Mouse (Mus musculus) hindbrain, embryonic 11.5 days (tissue): ENCODE results near the gene Mrgpra6. TPM values are rescaled to one million over a fixed set of nuclear protein-coding genes. Genes with fewer than 3 reads are reported as not detected.

ENCODE experiments used
- polyA plus RNA-seq: library from polyadenylated mRNA; unstranded; fragments of >200 nt; fragmentation: Nextera tagmentation; extraction: Ambion mirVana; gene quantifications from 2 replicates; pipeline ENCODE4 v1.2.1, GENCODE M21; 2014

Mrgpra6 gene
- polyA plus RNA-seq, 1 experiment from 2014 or later, result not detected

Other genes with a start within 250 kb of the Mrgpra6 start
- 11.3 and 13.1 TPM in 2 replicates for gene Uevld, start 246.4 kb downstream of the Mrgpra6 start, polyA plus RNA-seq
- gene Gm9999, start 221.3 kb downstream of the Mrgpra6 start, polyA plus RNA-seq, result not detected in 2 replicates
- gene Spty2d1, start 196.5 kb downstream of the Mrgpra6 start, polyA plus RNA-seq, result 12.0 and 12.3 TPM in 2 replicates
- 8.7 and 10.4 TPM in 2 replicates for gene Tmem86a, start 154.3 kb downstream of the Mrgpra6 start, polyA plus RNA-seq
- 27.9 and 28.2 TPM in 2 replicates for gene Ptpn5, start 71.2 kb downstream of the Mrgpra6 start, polyA plus RNA-seq
- gene Mrgpra9, start 47.9 kb upstream of the Mrgpra6 start, polyA plus RNA-seq, result not detected in 2 replicates
- not detected in 2 replicates for gene Mrgpra1, start 149.3 kb upstream of the Mrgpra6 start, polyA plus RNA-seq
- not detected in 2 replicates for gene Mrgpra2a, start 247.2 kb upstream of the Mrgpra6 start, polyA plus RNA-seq